Mouse (Mus musculus) C2C12 (cell line): ENCODE measurements at regions not wholly inside any gene's neighbourhood (a gene's known extent, or its start where the extent isn't known, plus 50 kb on each side); places are given as distances from the start of the nearest gene placed in this dataset.

Experiments
- H3K27me3 ChIP-seq: one replicate; pipeline ENCODE4 v1.6.1; 2011; ENCODE audit not compliant: control insufficient read depth, insufficient read depth, insufficient read length
- H3K36me3 ChIP-seq: one replicate; pipeline ENCODE4 v1.6.1; 2011; ENCODE audit not compliant: control insufficient read depth, insufficient read depth
- H3K4me3 ChIP-seq: one replicate; pipeline ENCODE4 v1.5.1; 2011; ENCODE audit warnings: mild to moderate bottlenecking, control low read depth; ENCODE audit not compliant: poor library complexity, insufficient read depth, severe bottlenecking
- H3K79me2 ChIP-seq: one replicate; pipeline ENCODE4 v1.6.1; 2011; ENCODE audit not compliant: control insufficient read depth, insufficient read depth
- H3K79me3 ChIP-seq: one replicate; pipeline ENCODE4 v1.6.1; 2011; ENCODE audit warnings: low read depth, control low read depth
- H3ac ChIP-seq: one replicate; pipeline ENCODE3; 2011; ENCODE audit warnings: low read depth; ENCODE audit not compliant: control insufficient read depth, insufficient read length
- CEBPB ChIP-seq: IDR thresholded peaks from one replicate; pipeline ENCODE4 v1.6.1; 2011; ENCODE audit warnings: low read depth, mild to moderate bottlenecking, control low read depth, moderate library complexity
- CTCF ChIP-seq: IDR thresholded peaks from one replicate; pipeline ENCODE4 v1.5.1; 2011; ENCODE audit not compliant: control insufficient read depth, insufficient read depth, insufficient read length
- FOSL1 ChIP-seq: IDR thresholded peaks from one replicate; pipeline ENCODE4 v1.8.0; 2011; ENCODE audit warnings: mild to moderate bottlenecking, low read length; ENCODE audit not compliant: poor library complexity, insufficient read depth, severe bottlenecking
- MAX ChIP-seq: IDR thresholded peaks from one replicate; pipeline ENCODE4 v1.6.1; 2011; ENCODE audit warnings: mild to moderate bottlenecking, control low read depth
- MYOD1 ChIP-seq: IDR thresholded peaks from one replicate; pipeline ENCODE4 v1.6.1; 2011; ENCODE audit warnings: low read depth; ENCODE audit not compliant: control insufficient read depth, insufficient read length
- MYOG ChIP-seq: IDR thresholded peaks from one replicate; pipeline ENCODE4 v1.6.1; 2011; ENCODE audit not compliant: control insufficient read depth, insufficient read length; ENCODE audit errors: extremely low read depth
- USF1 ChIP-seq: IDR thresholded peaks from one replicate; pipeline ENCODE4 v1.6.1; 2011; ENCODE audit warnings: low read depth, mild to moderate bottlenecking, control low read depth, moderate library complexity

DNA sequence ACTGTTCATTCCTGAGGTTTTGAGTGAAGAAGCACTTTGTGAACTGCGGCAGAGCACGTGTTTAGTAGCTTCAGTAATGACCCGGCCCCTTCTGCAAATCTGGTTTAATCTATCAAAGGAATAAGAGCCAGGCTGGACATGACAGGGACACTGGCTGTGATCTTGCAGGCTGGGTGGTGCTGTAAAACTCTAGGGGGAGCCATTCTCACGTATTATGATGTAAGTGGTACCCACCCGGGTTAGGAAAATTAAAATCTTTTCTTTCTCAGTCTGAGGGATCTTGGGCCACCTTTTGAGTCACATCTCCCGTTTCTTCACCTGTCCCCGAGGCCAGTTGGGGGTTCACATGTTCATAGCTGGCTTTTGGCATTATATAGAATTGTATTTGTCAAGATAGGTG lies 126.0 kb downstream of the Zfp326 start:
- Histone ChIP-seq H3K79me2 (no peaks in the 10 kb centered on the region), H3K27me3 (peaks cover 34% of the 10 kb centered on the region)
- TF ChIP-seq FOSL1 (no peak), CEBPB (no peak), USF1 (no peak), MAX (no peak), CTCF (no peak), MYOG (no peak), MYOD1 (no peak)

GRCm38 (mm10) chr5:105994218-105994617 lies 117.9 kb downstream of the Zfp326 start:
- H3ac ChIP-seq = no peak overlapping the region
- H3K79me3 ChIP-seq = no peaks in the 10 kb centered on the region
- no peak overlapping the region for H3K4me3 ChIP-seq
- no peaks in the 10 kb centered on the region for H3K36me3 ChIP-seq
- TF ChIP-seq FOSL1 (no peak), USF1 (peak; percentile 51), MYOD1 (no peak)
- peaks cover 16% of the 10 kb centered on the region for H3K27me3 ChIP-seq
- H3K79me2 ChIP-seq = no peaks in the 10 kb centered on the region

More for the DNA sequence above, 126.0 kb downstream of the Zfp326 start:
- Histone ChIP-seq H3ac (no peak overlapping the region), H3K4me3 (no peak overlapping the region), H3K79me3 (no peaks in the 10 kb centered on the region), H3K36me3 (no peaks in the 10 kb centered on the region)

GRCm38 (mm10) chr5:105993066-105993760 lies 116.8 kb downstream of the Zfp326 start:
- H3K4me3 ChIP-seq = no peak overlapping the region
- no peaks in the 10 kb centered on the region for H3K79me3 ChIP-seq
- no peak overlapping the region for H3ac ChIP-seq
- H3K79me2 ChIP-seq = no peaks in the 10 kb centered on the region
- TF ChIP-seq FOSL1 = no peak
- TF ChIP-seq CTCF = no peak
- TF ChIP-seq CEBPB = no peak
- no peak for TF ChIP-seq MYOG
- TF ChIP-seq MYOD1 = no peak
- no peak for TF ChIP-seq MAX
- TF ChIP-seq USF1 = no peak
- H3K36me3 ChIP-seq = no peaks in the 10 kb centered on the region
- H3K27me3 ChIP-seq = peaks cover 8% of the 10 kb centered on the region

DNA sequence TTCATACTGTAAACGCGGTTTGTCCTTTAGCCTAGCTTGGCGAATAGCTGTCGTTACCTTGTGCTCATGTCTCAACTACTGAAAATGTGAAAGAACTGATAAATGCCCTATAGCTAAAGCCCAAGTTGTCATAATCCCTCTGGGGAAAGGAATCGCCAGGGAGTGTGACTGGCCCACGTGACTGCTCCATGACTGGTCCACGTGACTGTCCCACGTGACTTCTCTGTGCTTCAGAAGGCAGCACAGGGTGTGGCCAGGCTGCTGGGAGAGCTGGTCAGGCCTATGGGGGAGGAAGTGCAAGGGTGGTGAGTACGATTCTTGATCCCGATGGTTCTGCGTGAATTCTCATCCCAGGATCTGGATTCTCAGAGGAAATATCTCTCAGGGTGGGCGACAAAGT lies 114.4 kb downstream of the Zfp326 start:
- Histone ChIP-seq H3K27me3 (peaks cover 2% of the 10 kb centered on the region), H3K36me3 (no peaks in the 10 kb centered on the region), H3K4me3 (no peak overlapping the region), H3K79me2 (no peaks in the 10 kb centered on the region), H3K79me3 (no peaks in the 10 kb centered on the region), H3ac (no peak overlapping the region)
- TF ChIP-seq CEBPB = no peak
- TF ChIP-seq USF1 = peak; percentile 72

DNA sequence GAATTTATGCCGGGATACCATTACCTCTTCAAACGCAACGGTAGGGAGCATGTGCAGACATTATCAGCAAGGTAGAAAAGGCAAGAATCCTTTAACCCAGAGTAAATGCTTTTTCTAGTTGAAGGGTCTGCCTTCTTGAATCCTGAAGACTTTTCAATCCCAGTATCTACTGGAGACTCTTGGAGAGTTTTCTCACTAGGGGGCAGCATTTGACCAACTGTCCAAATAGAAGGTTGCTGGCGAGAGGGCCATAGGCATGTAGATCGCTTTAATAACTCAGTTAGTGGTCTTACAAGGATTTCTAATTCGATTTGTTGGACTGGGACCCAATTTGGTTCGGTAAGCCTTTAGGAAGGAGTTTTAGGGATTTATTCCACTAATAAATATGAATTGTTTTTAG lies 110.0 kb downstream of the Zfp326 start:
- TF ChIP-seq CEBPB (no peak), CTCF (no peak), MYOG (no peak), FOSL1 (no peak)
- no peaks in the 10 kb centered on the region for H3K79me2 ChIP-seq
- no peak overlapping the region for H3K4me3 ChIP-seq
- no peaks in the 10 kb centered on the region for H3K79me3 ChIP-seq
- H3K27me3 ChIP-seq = no peaks in the 10 kb centered on the region
- no peaks in the 10 kb centered on the region for H3K36me3 ChIP-seq
- H3ac ChIP-seq = no peak overlapping the region

GRCm38 (mm10) chr5:105983131-105983530 lies 106.8 kb downstream of the Zfp326 start:
- no peak overlapping the region for H3K4me3 ChIP-seq
- H3K36me3 ChIP-seq = no peaks in the 10 kb centered on the region
- TF ChIP-seq MYOG = no peak
- no peak for TF ChIP-seq MAX
- TF ChIP-seq MYOD1 = no peak
- no peak for TF ChIP-seq FOSL1
- TF ChIP-seq CEBPB = no peak
- TF ChIP-seq USF1 = no peak
- TF ChIP-seq CTCF = no peak
- H3K79me3 ChIP-seq = no peaks in the 10 kb centered on the region
- H3ac ChIP-seq = no peak overlapping the region
- H3K27me3 ChIP-seq = peaks cover 7% of the 10 kb centered on the region
- H3K79me2 ChIP-seq = no peaks in the 10 kb centered on the region
